Mouse (Mus musculus): ENCODE results near the gene Vmn2r52. TPM values are rescaled to one million over a fixed set of nuclear protein-coding genes. Genes with fewer than 3 reads are reported as not detected.

Vmn2r52 gene
- not detected in 2 replicates for polyA plus RNA-seq (2012; rRNA removed)

GRCm38 (mm10) chr7:10176473-10176872, at the start of gene Vmn2r52:
Gene Vmn2r52, minus strand, starts transcription at chr7:10176573.

GRCm38 (mm10) chr7:10105641-10106040, 70.7 kb downstream of the Vmn2r52 start, which contains the start of gene Vmn2r51:
Gene Vmn2r51, minus strand, starts transcription at chr7:10105741.

Other genes starting within 250 kb of the Vmn2r52 start
- gene Vmn2r48, start 223.0 kb downstream of the Vmn2r52 start, polyA plus RNA-seq (2012; rRNA removed): not detected in 2 replicates
- not detected in 2 replicates for gene Vmn2r49, start 184.3 kb downstream of the Vmn2r52 start, polyA plus RNA-seq (2012; rRNA removed)
- not detected in 2 replicates for gene Vmn2r50, start 123.3 kb downstream of the Vmn2r52 start, polyA plus RNA-seq (2012; rRNA removed)
- not detected in 2 replicates for gene Vmn2r51, start 70.8 kb downstream of the Vmn2r52 start, polyA plus RNA-seq (2012; rRNA removed)
- gene Vmn1r66, start 101.4 kb upstream of the Vmn2r52 start, polyA plus RNA-seq (2012; rRNA removed): not detected in 2 replicates